Mouse (Mus musculus): Measurements from ENCODE around the gene Rapgef1.

- TF ChIP-seq CTCF (IDR thresholded peaks at IDR 0.05; ENCODE audit: insufficient read depth, low read length) (peak; percentile 91), POLR2A (IDR thresholded peaks at IDR 0.05; ENCODE audit: borderline replicate concordance, extremely low read depth, low read depth, low read length) (no peak)
Measured at GRCm38 (mm10) chr2:29582415-29582814, 37.1 kb upstream of the Rapgef1 start.
